Mouse (Mus musculus) embryonic fibroblast, embryonic 13.5 days (primary cell): Measurements from ENCODE around the gene Dhx40.

Experiments used
- CTCF ChIP-seq: IDR thresholded peaks from 2 replicates; pipeline ENCODE4 v1.5.1; 2011; ENCODE audit warnings: mild to moderate bottlenecking, control low read depth, low read length, moderate library complexity, borderline replicate concordance; ENCODE audit not compliant: insufficient read depth
- POLR2A ChIP-seq: IDR thresholded peaks from 2 replicates; pipeline ENCODE4 v1.6.1; 2011; ENCODE audit warnings: low read depth, mild to moderate bottlenecking, control low read depth, low read length, moderate library complexity

- no peak for TF ChIP-seq CTCF
- TF ChIP-seq POLR2A, result no peak
Measured at GRCm38 (mm10) chr11:86759226-86759625, 48.3 kb downstream of the Dhx40 start.
